Mouse (Mus musculus) heart, adult 2 months (tissue): Measurements from ENCODE around the gene Acta1. TPM values are rescaled to one million over a fixed set of nuclear protein-coding genes. Genes with fewer than 3 reads are reported as not detected.

Experiments
- DNase-seq, 2 experiments: peaks; one replicate each; pipeline ENCODE4 v3.0.0; 2021
- H3K27ac ChIP-seq: fragments of 200-600 bp; 2 replicates; pipeline ENCODE4 v1.8.1; 2022
- H3K27me3 ChIP-seq: fragments of 200-500 bp; 2 replicates; pipeline ENCODE4 v1.6.1; 2012; ENCODE audit warnings: mild to moderate bottlenecking, low read length, inconsistent platforms, mixed read lengths; ENCODE audit not compliant: control insufficient read depth, insufficient read depth
- H3K36me3 ChIP-seq: fragments of 200-500 bp; 2 replicates; pipeline ENCODE4 v1.6.1; 2012; ENCODE audit warnings: low read length, inconsistent platforms; ENCODE audit not compliant: control insufficient read depth, insufficient read depth
- H3K4me1 ChIP-seq: fragments of 200-500 bp; 2 replicates; pipeline ENCODE4 v1.6.1; 2011; ENCODE audit warnings: low read length; ENCODE audit not compliant: control insufficient read depth, insufficient read depth
- H3K4me3 ChIP-seq: fragments of 200-600 bp; 2 replicates; pipeline ENCODE4 v1.8.1; 2022
- H3K79me2 ChIP-seq: fragments of 200-500 bp; replicated peaks from 2 replicates; pipeline ENCODE4 v1.6.1; 2012; ENCODE audit warnings: mild to moderate bottlenecking, inconsistent platforms, low read length, moderate library complexity, mixed read lengths; ENCODE audit not compliant: control insufficient read depth, insufficient read depth
- H3K9ac ChIP-seq: fragments of 200-500 bp; 2 replicates; pipeline ENCODE4 v1.6.1; 2012; ENCODE audit warnings: low read depth, mild to moderate bottlenecking, control low read depth, inconsistent platforms, low read length, mixed read lengths
- CTCF ChIP-seq: fragments of 200-600 bp; IDR thresholded peaks from 2 replicates; pipeline ENCODE4 v1.8.1; 2022; ENCODE audit warnings: antibody characterized with exemption, mild to moderate bottlenecking, moderate library complexity
- EP300 ChIP-seq: fragments of 200-500 bp; IDR thresholded peaks from 2 replicates; pipeline ENCODE4 v1.6.1; 2011; ENCODE audit warnings: low read depth, low read length, control low read depth; ENCODE audit not compliant: insufficient read depth
- POLR2A ChIP-seq: fragments of 200-500 bp; IDR thresholded peaks from 2 replicates; pipeline ENCODE4 v1.6.1; 2011; ENCODE audit warnings: mild to moderate bottlenecking, low read depth, low read length, control low read depth; ENCODE audit not compliant: insufficient read depth
- WGBS: fragments of 180-500 bp; shearing (Covaris S2); methylation state at CpG from one replicate; pipeline ENCODE4 v1.1.7; 2018; 5-methylcytosine and 5-hydroxymethylcytosine counted together
- intact Hi-C: fragments of 180-260 bp; cut with DNase I; formaldehyde crosslinking; loops from one replicate; pipeline ENCODE4 v1.15.1; 2025
- polyA plus RNA-seq: library from polyadenylated mRNA; depleted of rRNA; stranded (reverse); fragments of >200 nt; gene quantifications from 2 replicates; pipeline ENCODE4 v1.2.3, GENCODE M21; 2012
- total RNA-seq, 2 experiments: library from RNA; stranded (reverse); gene quantifications; 2 replicates each; pipeline ENCODE4 v1.2.3; 2021

Acta1 gene
- total and polyA plus RNA-seq, 3 experiments, result 229 to 1,757 (median 294) TPM

DNA sequence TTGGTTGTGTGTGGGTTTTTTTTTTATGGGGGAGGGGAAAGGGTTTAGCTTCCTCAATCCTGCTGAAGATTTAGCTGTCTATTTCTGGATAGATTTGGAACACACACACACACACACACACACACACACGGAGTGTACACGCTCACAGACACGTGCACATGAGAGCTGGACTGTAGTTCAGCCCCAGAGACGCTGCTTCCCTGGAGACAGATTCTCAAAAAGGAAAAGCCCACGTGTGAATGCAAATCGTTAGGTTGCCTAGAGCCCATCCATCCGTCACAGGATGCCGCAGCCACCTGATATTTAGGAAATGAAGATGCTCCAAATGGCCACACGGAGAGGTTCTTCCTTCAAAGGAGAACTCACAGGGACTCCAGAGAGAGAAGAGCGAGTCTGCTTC, 14.3 kb downstream of the Acta1 start:
- intact Hi-C loops, result no loop called here
- TF ChIP-seq CTCF, result no peak
- no peak for TF ChIP-seq EP300
- Histone ChIP-seq H3K27me3 (no peaks in the 10 kb centered on the region), H3K27ac (no peak overlapping the region), H3K36me3 (no peaks in the 10 kb centered on the region), H3K4me1 (no peaks in the 10 kb centered on the region), H3K4me3 (no peak overlapping the region), H3K79me2 (no peaks in the 10 kb centered on the region), H3K9ac (no peak overlapping the region)
- WGBS, result 55% methylated on average over 10 of the region's 10 CpGs
- no peak for DNase-seq

DNA sequence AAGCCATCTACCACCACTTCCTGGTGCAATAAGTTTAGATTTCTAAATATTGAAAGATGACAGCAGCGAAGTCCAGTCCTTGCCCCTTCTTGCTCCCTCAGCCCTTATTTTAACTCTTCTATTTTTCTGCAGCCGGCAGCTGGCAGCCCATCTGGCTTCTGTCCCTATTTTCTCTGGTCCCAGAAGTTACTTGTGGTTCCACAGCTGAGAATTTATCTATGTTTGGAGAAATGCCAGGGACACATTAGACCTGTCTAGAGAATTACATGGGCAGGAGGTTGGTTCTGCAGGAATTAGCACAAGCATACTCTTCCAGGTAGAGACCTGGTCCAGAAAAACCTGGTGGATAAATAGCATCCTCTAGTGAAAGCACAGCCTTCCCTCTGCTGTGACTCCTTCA, 16.7 kb downstream of the Acta1 start:
- Histone ChIP-seq H3K27me3 (no peaks in the 10 kb centered on the region), H3K4me3 (no peak overlapping the region), H3K36me3 (no peaks in the 10 kb centered on the region), H3K79me2 (no peaks in the 10 kb centered on the region), H3K27ac (no peak overlapping the region), H3K4me1 (no peaks in the 10 kb centered on the region), H3K9ac (no peak overlapping the region)
- no peak for DNase-seq
- TF ChIP-seq CTCF, result no peak
- no peak for TF ChIP-seq POLR2A
- TF ChIP-seq EP300, result no peak
- 48% methylated on average over 2 of the region's 2 CpGs for WGBS
- intact Hi-C loops, result no loop called here

GRCm38 (mm10) chr8:123874324-123874723, 20.2 kb downstream of the Acta1 start:
- intact Hi-C loops, result no loop called here
- WGBS, result 64% methylated on average over 11 of the region's 11 CpGs
- Histone ChIP-seq H3K4me3 (no peak overlapping the region), H3K9ac (no peak overlapping the region), H3K27ac (no peak overlapping the region), H3K4me1 (no peaks in the 10 kb centered on the region), H3K36me3 (no peaks in the 10 kb centered on the region), H3K27me3 (no peaks in the 10 kb centered on the region), H3K79me2 (no peaks in the 10 kb centered on the region)
- no peak for TF ChIP-seq CTCF
- no peak for TF ChIP-seq EP300
- TF ChIP-seq POLR2A, result no peak
- DNase-seq, result no peak

DNA sequence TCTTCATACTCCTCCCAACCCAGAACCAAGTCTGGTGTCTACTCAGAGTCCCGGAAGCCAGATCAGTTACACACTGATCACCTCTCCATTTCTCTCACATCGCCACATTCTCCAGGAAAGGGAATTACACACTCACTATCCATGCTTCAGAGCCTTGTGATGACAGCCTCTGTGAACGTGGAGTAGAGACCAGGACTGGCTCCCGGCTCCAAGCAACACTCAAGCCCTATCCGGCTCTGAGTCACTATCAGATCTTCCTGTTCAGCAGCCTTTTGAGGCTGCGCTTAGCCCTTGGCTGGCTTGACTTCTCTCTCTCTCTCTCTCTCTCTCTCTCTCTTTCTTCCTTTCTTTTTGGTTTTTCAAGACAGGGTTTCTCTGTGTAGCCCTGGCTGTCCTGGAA, 21.2 kb downstream of the Acta1 start:
- intact Hi-C loops, result no loop called here
- Histone ChIP-seq H3K4me1 (no peaks in the 10 kb centered on the region), H3K9ac (no peak overlapping the region), H3K27me3 (no peaks in the 10 kb centered on the region), H3K36me3 (no peaks in the 10 kb centered on the region), H3K4me3 (no peak overlapping the region), H3K27ac (no peak overlapping the region), H3K79me2 (no peaks in the 10 kb centered on the region)
- TF ChIP-seq POLR2A (no peak), EP300 (no peak), CTCF (no peak)
- 46% methylated on average over 6 of the region's 6 CpGs for WGBS
- DNase-seq, result no peak

DNA sequence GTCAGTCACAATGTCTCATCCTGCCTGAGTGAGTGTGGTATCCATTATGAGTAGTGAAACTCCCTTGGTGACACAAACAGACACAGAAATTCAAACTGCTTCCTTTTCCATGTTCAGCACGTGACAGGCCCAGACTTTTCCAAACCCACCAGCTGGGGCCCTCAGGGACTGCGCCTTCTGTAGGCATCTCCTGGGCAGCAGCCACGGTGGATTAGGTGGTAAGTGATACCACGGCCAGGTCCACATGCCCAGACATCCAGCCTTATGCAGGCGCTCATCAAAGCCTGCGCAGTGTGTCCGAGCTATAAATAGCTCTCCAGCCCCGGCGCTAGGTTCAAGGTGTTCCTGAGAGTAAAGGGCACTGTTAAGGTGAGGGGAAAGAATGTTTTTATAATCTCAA, 22.5 kb downstream of the Acta1 start:
- Histone ChIP-seq H3K4me1 (no peaks in the 10 kb centered on the region), H3K27ac (peak overlapping the region; percentile 17; the same call in 1 of the 2 replicates), H3K9ac (no peak overlapping the region), H3K36me3 (no peaks in the 10 kb centered on the region), H3K27me3 (no peaks in the 10 kb centered on the region), H3K4me3 (no peak overlapping the region), H3K79me2 (no peaks in the 10 kb centered on the region)
- TF ChIP-seq CTCF (no peak), EP300 (no peak), POLR2A (no peak)
- intact Hi-C loops, result no loop called here
- peak; percentile 30 to 52 for DNase-seq
- WGBS, result 56% methylated on average over 9 of the region's 9 CpGs

DNA sequence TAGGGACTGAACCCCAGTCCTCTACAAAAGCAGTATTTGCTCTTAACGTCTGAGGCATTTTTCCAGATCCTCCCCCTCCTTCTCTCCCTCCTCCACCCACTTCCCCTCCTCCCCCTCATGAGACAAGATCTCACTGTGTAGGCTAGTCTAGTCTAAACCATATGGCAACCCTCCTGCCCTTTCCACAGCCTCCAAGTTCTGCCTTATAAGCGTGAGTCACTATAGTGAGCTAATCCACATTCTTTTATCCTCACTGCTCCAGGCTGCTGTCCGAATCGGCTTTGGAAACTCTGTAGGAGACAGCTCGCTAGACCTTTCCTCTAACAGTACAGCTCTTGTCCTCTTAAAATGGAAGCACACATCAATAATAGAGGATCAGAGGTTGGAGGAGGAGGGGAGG, 27.6 kb downstream of the Acta1 start:
- TF ChIP-seq CTCF (no peak), POLR2A (no peak), EP300 (no peak)
- 28% methylated on average over 5 of the region's 5 CpGs for WGBS
- Histone ChIP-seq H3K27me3 (no peaks in the 10 kb centered on the region; the same call in 1 of the 2 replicates), H3K9ac (no peak overlapping the region), H3K4me3 (no peak overlapping the region), H3K79me2 (no peaks in the 10 kb centered on the region), H3K36me3 (no peaks in the 10 kb centered on the region), H3K27ac (no peak overlapping the region), H3K4me1 (no peaks in the 10 kb centered on the region)
- DNase-seq, result no peak
- intact Hi-C loops, result no loop called here
